ENCODE assay signal across 14 mouse cellular contexts in genomic region chr7:64185932-64186312, GRCm38 (mm10). TPM values are rescaled to one million over a fixed set of nuclear protein-coding genes. Genes with fewer than 3 reads are reported as not detected.
"Had no signal": no experiment of that assay in that cellular context is flagged by ENCODE, and none has a peak within 500 bp of the region (broad histone marks: within the 10 kb centered on the region; RNA-seq: fewer than 3 reads in every experiment).

No protein-coding gene starts in this region.

- DNase-seq: kidney, adult 18-20 months; kidney, adult 9 months; kidney, postnatal 14 days; kidney, postnatal 4 days; liver, postnatal 0 days; lung, embryonic 14.5 days had no signal

- H3K36me3 ChIP-seq: limb, embryonic 13.5 days had no signal

- H3K4me3 ChIP-seq: limb, embryonic 13.5 days had no signal

- H3K27me3 ChIP-seq: limb, embryonic 13.5 days had no signal

- H3K9ac ChIP-seq: limb, embryonic 13.5 days; liver, embryonic 14.5 days; liver, postnatal 0 days; lung, embryonic 14.5 days had no signal

- H3K27ac ChIP-seq: limb, embryonic 13.5 days; liver, embryonic 14.5 days; macrophage had no signal

- H3K4me2 ChIP-seq: limb, embryonic 13.5 days; liver, embryonic 11.5 days; lung, embryonic 14.5 days had no signal

- H3K9me3 ChIP-seq: limb, embryonic 13.5 days had no signal

- ATAC-seq: intestine, embryonic 16.5 days; liver, postnatal 0 days; lung, postnatal 0 days had no signal

RNA-seq across cellular contexts. Expression of gene Trpm1, which starts 32.3 kb away (rescaled TPM):
- total RNA-seq: layer of hippocampus, adult 18-20 months; megakaryocyte, adult 5-6 weeks had no signal
- polyA plus RNA-seq: intestine, embryonic 16.5 days; liver, embryonic 14.5 days; liver, postnatal 0 days; lung, embryonic 14.5 days; lung, postnatal 0 days; macrophage had no signal
